Mouse (Mus musculus) frontal cortex, adult 2 months (tissue): ENCODE measurements around the gene Armc2. TPM values are rescaled to one million over a fixed set of nuclear protein-coding genes. Genes with fewer than 3 reads are reported as not detected.

Experiments used
- DNase-seq, 2 experiments: peaks; one replicate each; pipeline ENCODE4 v3.0.0; 2022; ENCODE audit warnings: low spot score in 1 of 2; ENCODE audit errors: extremely low spot score in 1 of 2
- polyA plus RNA-seq: library from polyadenylated mRNA; depleted of rRNA; stranded (reverse); fragments of >200 nt; gene quantifications from 2 replicates; pipeline ENCODE4 v1.2.3, GENCODE M21; 2012; rRNA removed

Gene Armc2
- polyA plus RNA-seq, 1 experiment: 11.6 TPM

DNA sequence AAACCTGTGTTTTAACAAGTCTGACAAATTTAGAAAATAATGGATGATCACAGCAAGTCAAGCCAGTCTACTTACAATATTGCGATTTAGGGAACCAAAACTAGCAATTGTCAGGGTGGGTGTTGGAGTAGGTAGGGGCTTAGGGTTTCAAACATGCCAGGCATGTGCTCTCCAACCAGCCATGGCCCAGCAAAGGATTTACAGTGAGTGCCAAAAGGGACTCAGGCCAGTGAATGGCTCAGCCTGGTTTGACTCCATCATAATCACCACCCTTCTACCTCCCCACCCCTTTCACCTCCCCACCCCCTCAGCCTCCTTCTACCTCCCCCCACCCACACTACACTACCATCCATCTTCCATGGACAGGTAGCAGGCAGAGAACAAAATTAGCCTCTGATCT, 138.6 kb downstream of the Armc2 start:
- DNase-seq: no peak

DNA sequence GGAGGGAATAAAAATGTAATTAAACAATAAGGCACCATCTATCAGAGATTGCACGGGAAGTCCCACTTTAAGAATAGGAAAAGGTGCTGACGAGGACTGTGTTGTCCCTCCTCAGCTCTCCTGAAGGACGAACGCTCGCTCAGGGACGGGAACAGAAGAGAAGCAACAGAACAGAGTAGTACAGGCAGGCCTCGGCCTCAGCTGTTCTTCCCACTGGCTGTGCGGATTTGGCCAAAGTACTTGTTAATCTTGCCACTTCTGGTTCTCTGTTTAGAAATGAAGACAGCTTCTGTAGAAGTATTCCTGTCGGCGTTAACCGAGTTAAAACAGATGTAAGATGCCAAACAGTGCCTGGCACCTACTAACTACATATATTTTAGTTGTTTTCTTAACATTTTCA, 139.9 kb downstream of the Armc2 start:
- DNase-seq: no peak

GRCm38 (mm10) chr10:41875624-41876023, 142.6 kb downstream of the Armc2 start:
- DNase-seq: no peak

DNA sequence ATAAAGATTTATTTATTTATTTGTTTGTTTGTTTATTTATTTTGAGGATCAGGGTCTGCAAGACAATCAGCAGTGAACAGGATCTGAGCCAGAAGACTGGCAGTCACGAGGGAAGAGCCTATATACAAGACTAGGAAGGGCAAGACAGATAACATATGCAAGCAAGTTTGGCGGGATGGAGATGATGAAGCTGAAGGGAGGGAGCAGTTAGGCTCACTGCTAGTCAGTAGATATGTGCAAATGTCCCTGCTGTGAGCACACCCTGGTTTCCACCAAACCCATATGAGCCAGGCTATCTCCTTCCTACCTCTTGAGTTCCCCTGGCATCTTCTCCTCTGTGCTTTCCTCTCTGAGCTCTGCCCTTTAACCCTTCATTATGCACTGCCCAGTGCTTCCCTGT, 146.7 kb downstream of the Armc2 start:
- DNase-seq: no peak

GRCm38 (mm10) chr10:41870101-41870500, 148.1 kb downstream of the Armc2 start:
- DNase-seq: no peak

GRCm38 (mm10) chr10:41867956-41868355, 150.3 kb downstream of the Armc2 start:
- no peak for DNase-seq

GRCm38 (mm10) chr10:41866838-41867154, 151.4 kb downstream of the Armc2 start:
- DNase-seq: no peak

DNA sequence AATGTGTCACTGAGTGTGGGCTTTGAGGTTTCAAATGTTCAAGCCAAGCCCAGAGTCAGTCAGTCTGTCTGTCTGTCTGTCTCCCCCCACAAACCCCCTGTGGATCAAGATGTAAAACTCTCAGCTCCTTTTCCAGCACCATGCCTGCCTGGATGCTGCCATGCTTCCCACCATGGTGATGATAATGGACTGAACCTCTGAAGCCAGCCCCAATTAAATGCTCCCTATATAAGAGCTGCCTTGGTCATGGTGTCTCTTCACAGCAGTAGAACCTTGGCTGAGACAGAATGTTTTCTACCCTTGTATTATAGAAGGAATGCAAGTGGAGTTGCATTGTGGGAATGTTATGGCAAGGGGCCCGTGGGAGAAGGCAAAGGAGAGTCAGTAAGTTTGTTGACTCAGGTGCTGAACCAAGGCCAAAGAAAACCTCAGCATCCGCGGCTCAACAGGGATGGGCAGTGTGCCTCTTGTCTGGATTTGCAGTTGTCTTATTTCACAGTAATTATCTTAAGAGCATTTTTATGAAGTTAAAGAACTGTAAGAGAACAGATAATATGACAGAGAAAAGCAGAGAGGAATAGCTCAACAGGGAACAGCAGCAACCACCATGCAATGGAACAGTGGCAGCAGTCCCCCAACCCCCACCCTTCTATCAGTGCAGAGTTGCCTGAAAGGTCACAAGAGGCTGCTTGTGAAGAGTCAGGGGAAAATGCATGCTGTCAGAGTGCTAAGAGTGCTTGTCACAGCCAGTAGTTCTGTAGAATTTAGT, 152.0 kb downstream of the Armc2 start:
- no peak for DNase-seq

Other genes with a start within 250 kb of the Armc2 start
- 7.4 TPM in 2 replicates for gene Cep57l1, start 208.6 kb downstream of the Armc2 start, polyA plus RNA-seq
- gene Sesn1, start 208.5 kb downstream of the Armc2 start, polyA plus RNA-seq: 53.9 and 56.0 TPM in 2 replicates